ENCODE assay signal across 19 mouse cellular contexts in genomic region chrX:77190863-77191262, GRCm38 (mm10).
DNase-seq lines count a peak whose midpoint lies in the region; ATAC-seq and TF ChIP-seq lines count a peak whose summit lies in the region.
"Had no signal": no experiment of that assay in that cellular context is flagged by ENCODE, and none has a peak within 500 bp of the region (broad histone marks: within the 10 kb centered on the region; RNA-seq: fewer than 3 reads in every experiment).

No protein-coding gene starts in this region.

- no peaks in the 10 kb centered on the region for H3K9me3 ChIP-seq in forebrain, postnatal 0 days (ENCODE audit: low read length)
- no peaks in the 10 kb centered on the region for H3K9me3 ChIP-seq in forebrain, embryonic 15.5 days
- no peaks in the 10 kb centered on the region for H3K9me3 ChIP-seq in midbrain, embryonic 14.5 days (ENCODE audit: control insufficient read depth, low read length)
- H3K9me3 ChIP-seq in midbrain, embryonic 10.5 days (replicated peaks) = 0 out of 2 replicates have a peak, but pooled peaks cover 7% of the 10 kb centered on the region
- H3K9me3 ChIP-seq: hindbrain, embryonic 15.5 days; limb, embryonic 12.5 days; liver, embryonic 15.5 days; megakaryocyte, embryonic 14.5 days had no signal

- no peak overlapping the region for H3K4me3 ChIP-seq in forebrain, postnatal 0 days (ENCODE audit: low read depth, low read length)
- H3K4me3 ChIP-seq in forebrain, embryonic 15.5 days = no peak overlapping the region
- H3K4me3 ChIP-seq in midbrain, embryonic 14.5 days (replicated peaks; ENCODE audit: low read depth, low read length) = no peak overlapping the region
- H3K4me3 ChIP-seq in midbrain, embryonic 10.5 days = no peak overlapping the region
- H3K4me3 ChIP-seq: hindbrain, embryonic 15.5 days; left cerebral cortex, adult 2 months; limb, embryonic 12.5 days; liver, embryonic 15.5 days; megakaryocyte, embryonic 14.5 days had no signal

- H3K27me3 ChIP-seq in forebrain, postnatal 0 days (ENCODE audit: insufficient read depth, low read length) = no peaks in the 10 kb centered on the region
- no peaks in the 10 kb centered on the region for H3K27me3 ChIP-seq in forebrain, embryonic 15.5 days
- no peaks in the 10 kb centered on the region for H3K27me3 ChIP-seq in midbrain, embryonic 14.5 days (ENCODE audit: control insufficient read depth, insufficient read depth, low read length)
- H3K27me3 ChIP-seq in midbrain, embryonic 10.5 days (ENCODE audit: low read depth, poor library complexity, severe bottlenecking) = no peaks in the 10 kb centered on the region
- H3K27me3 ChIP-seq: hindbrain, embryonic 15.5 days; limb, embryonic 12.5 days; liver, embryonic 15.5 days; megakaryocyte, embryonic 14.5 days had no signal

- no peak for TF ChIP-seq CTCF in forebrain, postnatal 0 days (IDR thresholded peaks at IDR 0.05; ENCODE audit: low read depth)

- H3K27ac ChIP-seq in forebrain, postnatal 0 days (ENCODE audit: low read depth, low read length) = no peak overlapping the region
- no peak overlapping the region for H3K27ac ChIP-seq in forebrain, embryonic 15.5 days (replicated peaks)
- H3K27ac ChIP-seq in midbrain, embryonic 14.5 days (replicated peaks; ENCODE audit: low read depth, low read length) = no peak overlapping the region
- no peak overlapping the region for H3K27ac ChIP-seq in midbrain, embryonic 10.5 days (replicated peaks)
- H3K27ac ChIP-seq: hindbrain, embryonic 15.5 days; left cerebral cortex, adult 2 months; limb, embryonic 12.5 days; liver, embryonic 15.5 days had no signal

- peak; percentile 8 for DNase-seq in forebrain, postnatal 0 days
- peak; percentile 5 for DNase-seq in midbrain, embryonic 14.5 days
- DNase-seq in midbrain, embryonic 10.5 days (ENCODE audit: low spot score) = no peak
- peak; percentile 13 for DNase-seq in adipocyte (ENCODE audit: low spot score)
- peak; percentile 0 for DNase-seq in layer of hippocampus, adult 9-10 months (ENCODE audit: low spot score)
- DNase-seq: cerebellum, adult 9-11 months; embryo, embryonic 11 days; heart, postnatal 14 days; kidney, adult 11 months; kidney, postnatal 14 days; lung, postnatal 10 days; retina, postnatal 1 day had no signal

- no peak overlapping the region for H3K9ac ChIP-seq in forebrain, postnatal 0 days
- no peak overlapping the region for H3K9ac ChIP-seq in forebrain, embryonic 15.5 days (replicated peaks)
- no peak overlapping the region for H3K9ac ChIP-seq in midbrain, embryonic 14.5 days (replicated peaks; ENCODE audit: low read length)
- H3K9ac ChIP-seq: hindbrain, embryonic 15.5 days; limb, embryonic 12.5 days; liver, embryonic 15.5 days had no signal

- H3K4me1 ChIP-seq in forebrain, postnatal 0 days (ENCODE audit: insufficient read depth) = no peaks in the 10 kb centered on the region
- no peaks in the 10 kb centered on the region for H3K4me1 ChIP-seq in forebrain, embryonic 15.5 days
- H3K4me1 ChIP-seq in midbrain, embryonic 14.5 days (ENCODE audit: control insufficient read depth, insufficient read depth, low read length) = no peaks in the 10 kb centered on the region
- no peaks in the 10 kb centered on the region for H3K4me1 ChIP-seq in midbrain, embryonic 10.5 days
- H3K4me1 ChIP-seq: hindbrain, embryonic 15.5 days; limb, embryonic 12.5 days; liver, embryonic 15.5 days; megakaryocyte, embryonic 14.5 days had no signal

- 24% methylated on average over 1 of the region's 1 CpGs for WGBS in forebrain, postnatal 0 days
- 43% methylated on average over 1 of the region's 1 CpGs for WGBS in forebrain, embryonic 15.5 days
- 61% methylated on average over 1 of the region's 1 CpGs for WGBS in midbrain, embryonic 14.5 days
- 65% methylated on average over 1 of the region's 1 CpGs for WGBS in midbrain, embryonic 10.5 days

- no peak for ATAC-seq in forebrain, postnatal 0 days
- ATAC-seq in forebrain, embryonic 15.5 days (replicated peaks) = no peak
- ATAC-seq in midbrain, embryonic 14.5 days (ENCODE audit: low FRiP score, low TSS enrichment) = no peak
- no peak for ATAC-seq in granulocyte monocyte progenitor cell, adult 5-6 weeks (replicated peaks; ENCODE audit: poor library complexity, severe bottlenecking)

- H3K4me2 ChIP-seq in forebrain, postnatal 0 days (ENCODE audit: low read depth) = no peak overlapping the region
- no peak overlapping the region for H3K4me2 ChIP-seq in forebrain, embryonic 15.5 days (replicated peaks)
- no peak overlapping the region for H3K4me2 ChIP-seq in midbrain, embryonic 14.5 days (ENCODE audit: low read length)
- H3K4me2 ChIP-seq: hindbrain, embryonic 15.5 days; limb, embryonic 12.5 days; liver, embryonic 15.5 days had no signal

- no peaks in the 10 kb centered on the region for H3K36me3 ChIP-seq in forebrain, postnatal 0 days (ENCODE audit: insufficient read depth)
- no peaks in the 10 kb centered on the region for H3K36me3 ChIP-seq in forebrain, embryonic 15.5 days
- H3K36me3 ChIP-seq in midbrain, embryonic 14.5 days (ENCODE audit: control insufficient read depth, insufficient read depth, low read length) = no peaks in the 10 kb centered on the region
- no peaks in the 10 kb centered on the region for H3K36me3 ChIP-seq in midbrain, embryonic 10.5 days
- H3K36me3 ChIP-seq: hindbrain, embryonic 15.5 days; limb, embryonic 12.5 days; liver, embryonic 15.5 days had no signal
